Mouse (Mus musculus): Measurements from ENCODE around the gene Elof1. TPM values are rescaled to one million over a fixed set of nuclear protein-coding genes. Genes with fewer than 3 reads are reported as not detected.

Gene Elof1
- total and polyA plus RNA-seq, 3 experiments, result 66.7 to 98.4 (median 88.3) TPM

DNA sequence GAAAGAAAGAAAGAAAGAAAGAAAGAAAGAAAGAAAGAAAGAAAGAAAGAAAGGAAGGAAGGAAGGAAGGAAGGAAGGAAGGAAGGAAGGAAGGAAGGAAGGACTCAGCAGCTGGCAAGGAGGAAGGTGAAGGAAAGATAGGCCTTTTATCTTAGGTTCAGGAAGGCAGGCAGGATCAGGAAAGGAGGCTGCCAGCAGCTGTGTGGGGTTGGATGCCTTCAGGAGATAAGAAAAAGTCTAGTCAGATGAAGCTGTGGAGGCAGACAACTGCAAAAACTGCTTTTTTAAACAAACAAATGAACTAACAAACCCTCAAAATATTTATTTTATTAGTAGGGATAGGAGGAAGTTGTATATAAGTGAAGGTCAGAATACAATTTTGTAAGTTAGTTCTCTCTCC is 4.6 kb upstream of the Elof1 start:
- 0 out of 2 replicates have a peak, but pooled peaks cover 2% of the 10 kb centered on the region for H3K9me3 ChIP-seq (replicated peaks)
- no peak overlapping the region; the same call in 1 of the 2 replicates for H3K4me3 ChIP-seq (ENCODE audit: low read depth, low read length)
- peaks cover 7% of the 10 kb centered on the region for H3K36me3 ChIP-seq (replicated peaks)
- ATAC-seq (ENCODE audit: extremely low read depth, insufficient number of reproducible peaks, low FRiP score, poor library complexity, severe bottlenecking) (peak; percentile 62), DNase-seq (ENCODE audit: low spot score) (no peak)
- TF ChIP-seq CTCF (IDR thresholded peaks at IDR 0.05; ENCODE audit: low read depth, low read length) (no peak), TAL1 (conservative IDR thresholded peaks at IDR 0.05; ENCODE audit: low read depth, low read length) (peak; percentile 64)
- H3K4me1 ChIP-seq (ENCODE audit: insufficient read depth, low read depth, low read length), result peaks cover 74% of the 10 kb centered on the region
- H3K27me3 ChIP-seq (ENCODE audit: insufficient read depth, low read length), result no peaks in the 10 kb centered on the region

DNA sequence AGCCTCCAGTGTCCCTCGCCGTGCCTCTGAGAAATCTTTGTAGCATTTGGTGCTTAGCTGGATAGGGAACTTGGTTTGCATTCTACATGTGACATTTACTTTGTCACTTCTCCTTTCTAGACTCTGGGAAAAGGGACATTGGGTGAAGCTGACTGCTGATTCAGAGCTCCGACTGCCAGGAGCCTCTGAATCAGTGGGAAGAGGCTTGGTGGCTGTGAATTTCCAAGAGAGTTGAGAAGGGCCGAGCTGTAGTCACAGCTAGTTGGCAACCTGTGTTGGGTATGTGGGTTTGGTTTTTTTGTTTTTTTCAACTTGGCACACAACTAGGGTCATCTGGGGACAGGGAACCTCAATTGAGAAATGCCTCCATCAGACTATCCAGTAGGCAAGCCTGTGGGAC is 2.6 kb upstream of the Elof1 start:
- TF ChIP-seq TAL1 (conservative IDR thresholded peaks at IDR 0.05; ENCODE audit: low read depth, low read length), result no peak
- H3K9me3 ChIP-seq (replicated peaks), result 0 out of 2 replicates have a peak, but pooled peaks cover 2% of the 10 kb centered on the region
- H3K36me3 ChIP-seq (replicated peaks), result peaks cover 10% of the 10 kb centered on the region
- H3K4me3 ChIP-seq (ENCODE audit: low read depth, low read length), result no peak overlapping the region
- DNase-seq (ENCODE audit: low spot score), result no peak
- no peak for ATAC-seq (ENCODE audit: extremely low read depth, insufficient number of reproducible peaks, low FRiP score, poor library complexity, severe bottlenecking)
- peaks cover 81% of the 10 kb centered on the region for H3K4me1 ChIP-seq (ENCODE audit: insufficient read depth, low read depth, low read length)
- no peaks in the 10 kb centered on the region for H3K27me3 ChIP-seq (ENCODE audit: insufficient read depth, low read length)

- no peaks in the 10 kb centered on the region for H3K27me3 ChIP-seq (ENCODE audit: insufficient read depth, low read length)
- no peak for DNase-seq (ENCODE audit: low spot score)
- H3K4me3 ChIP-seq (ENCODE audit: low read depth, low read length), result peak overlapping the region; percentile 87; the same call in 1 of the 2 replicates
- H3K36me3 ChIP-seq (replicated peaks), result peaks cover 26% of the 10 kb centered on the region
- 0 out of 2 replicates have a peak, but pooled peaks cover 2% of the 10 kb centered on the region for H3K9me3 ChIP-seq (replicated peaks)
- no peak for TF ChIP-seq GATA2 (IDR thresholded peaks at IDR 0.05; ENCODE audit: borderline replicate concordance, low read depth, low read length)
- TF ChIP-seq GATA1 (IDR thresholded peaks at IDR 0.05; ENCODE audit: borderline replicate concordance, low read length), result no peak
- no peak for TF ChIP-seq CTCF (IDR thresholded peaks at IDR 0.05; ENCODE audit: low read depth, low read length)
- TF ChIP-seq TAL1 (conservative IDR thresholded peaks at IDR 0.05; ENCODE audit: low read depth, low read length), result no peak
- TF ChIP-seq POLR2AphosphoS5 (IDR thresholded peaks at IDR 0.05; ENCODE audit: insufficient replicate concordance, low read depth, low read length), result no peak
- H3K4me1 ChIP-seq (ENCODE audit: insufficient read depth, low read depth, low read length), result peaks cover 78% of the 10 kb centered on the region
- ATAC-seq (ENCODE audit: extremely low read depth, insufficient number of reproducible peaks, low FRiP score, poor library complexity, severe bottlenecking), result no peak
These were observed 933 bp upstream of the Elof1 start for GRCm38 (mm10) chr9:22117754-22118456.

- TF ChIP-seq CTCF (IDR thresholded peaks at IDR 0.05; ENCODE audit: low read depth, low read length) (no peak), GATA1 (IDR thresholded peaks at IDR 0.05; ENCODE audit: borderline replicate concordance, low read length) (no peak), TAL1 (conservative IDR thresholded peaks at IDR 0.05; ENCODE audit: low read depth, low read length) (no peak), GATA2 (IDR thresholded peaks at IDR 0.05; ENCODE audit: borderline replicate concordance, low read depth, low read length) (no peak), POLR2AphosphoS5 (IDR thresholded peaks at IDR 0.05; ENCODE audit: insufficient replicate concordance, low read depth, low read length) (no peak)
- H3K4me3 ChIP-seq (ENCODE audit: low read depth, low read length), result peak overlapping the region; percentile 87
- DNase-seq (ENCODE audit: low spot score) (no peak), ATAC-seq (ENCODE audit: extremely low read depth, insufficient number of reproducible peaks, low FRiP score, poor library complexity, severe bottlenecking) (no peak)
- peaks cover 45% of the 10 kb centered on the region for H3K36me3 ChIP-seq (replicated peaks)
- H3K27me3 ChIP-seq (ENCODE audit: insufficient read depth, low read length), result no peaks in the 10 kb centered on the region
- 0 out of 2 replicates have a peak, but pooled peaks cover 2% of the 10 kb centered on the region for H3K9me3 ChIP-seq (replicated peaks)
- peaks cover 61% of the 10 kb centered on the region for H3K4me1 ChIP-seq (ENCODE audit: insufficient read depth, low read depth, low read length)
These were observed 886 bp downstream of the Elof1 start for GRCm38 (mm10) chr9:22116086-22116485.

DNA sequence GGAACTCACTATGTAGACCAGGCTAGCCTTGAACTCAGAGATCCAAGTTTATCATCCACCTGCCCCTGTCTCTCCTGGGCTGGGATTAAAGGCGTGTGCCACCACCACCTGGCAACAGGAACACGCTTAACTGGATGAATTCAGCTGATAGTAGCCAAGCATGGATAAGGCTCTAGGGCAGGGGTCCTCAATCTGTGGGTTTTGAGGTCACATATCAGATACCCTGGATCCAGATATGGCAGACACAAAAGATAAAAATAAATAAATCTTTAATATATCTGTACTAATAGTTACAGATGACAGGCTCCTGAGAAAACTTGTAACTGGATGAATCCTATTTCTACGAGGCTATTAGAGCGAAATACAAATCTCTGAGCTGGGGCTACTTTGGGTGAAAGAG is 1.3 kb downstream of the Elof1 start:
- TF ChIP-seq GATA1 (IDR thresholded peaks at IDR 0.05; ENCODE audit: borderline replicate concordance, low read length), result no peak
- TF ChIP-seq POLR2AphosphoS5 (IDR thresholded peaks at IDR 0.05; ENCODE audit: insufficient replicate concordance, low read depth, low read length), result no peak
- no peak for TF ChIP-seq GATA2 (IDR thresholded peaks at IDR 0.05; ENCODE audit: borderline replicate concordance, low read depth, low read length)
- TF ChIP-seq TAL1 (conservative IDR thresholded peaks at IDR 0.05; ENCODE audit: low read depth, low read length), result no peak
- no peak for TF ChIP-seq CTCF (IDR thresholded peaks at IDR 0.05; ENCODE audit: low read depth, low read length)
- no peak for DNase-seq (ENCODE audit: low spot score)
- Histone ChIP-seq H3K27me3 (ENCODE audit: insufficient read depth, low read length) (no peaks in the 10 kb centered on the region), H3K36me3 (replicated peaks) (peaks cover 49% of the 10 kb centered on the region), H3K4me1 (ENCODE audit: insufficient read depth, low read depth, low read length) (peaks cover 56% of the 10 kb centered on the region), H3K9me3 (replicated peaks) (0 out of 2 replicates have a peak, but pooled peaks cover 2% of the 10 kb centered on the region), H3K4me3 (ENCODE audit: low read depth, low read length) (no peak overlapping the region; the same call in 1 of the 2 replicates)
- no peak for ATAC-seq (ENCODE audit: extremely low read depth, insufficient number of reproducible peaks, low FRiP score, poor library complexity, severe bottlenecking)

DNA sequence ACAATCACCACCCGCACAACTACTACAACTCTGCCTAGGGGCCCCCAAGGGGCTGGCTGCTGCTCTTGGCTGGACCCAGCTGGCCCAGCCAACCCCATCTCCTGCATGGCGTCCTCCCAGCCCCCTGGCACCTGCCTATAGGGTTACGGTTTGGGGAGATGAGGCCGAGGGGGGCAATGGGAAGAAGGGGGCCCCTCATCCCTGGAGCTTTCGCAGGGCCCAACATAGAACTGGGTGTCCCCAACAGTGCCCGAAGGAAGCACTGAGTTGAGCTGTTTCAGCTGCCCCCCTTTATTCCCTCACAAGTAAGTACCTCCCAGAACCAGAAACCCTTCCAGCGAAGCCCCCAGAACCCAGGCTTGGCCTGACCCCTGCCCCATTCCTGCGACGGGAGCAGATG is 8.8 kb downstream of the Elof1 start:
- ATAC-seq (ENCODE audit: extremely low read depth, insufficient number of reproducible peaks, low FRiP score, poor library complexity, severe bottlenecking) (no peak), DNase-seq (ENCODE audit: low spot score) (no peak)
- no peaks in the 10 kb centered on the region for H3K9me3 ChIP-seq (replicated peaks)
- TF ChIP-seq GATA2 (IDR thresholded peaks at IDR 0.05; ENCODE audit: borderline replicate concordance, low read depth, low read length) (no peak), POLR2AphosphoS5 (IDR thresholded peaks at IDR 0.05; ENCODE audit: insufficient replicate concordance, low read depth, low read length) (no peak), TAL1 (conservative IDR thresholded peaks at IDR 0.05; ENCODE audit: low read depth, low read length) (no peak), CTCF (IDR thresholded peaks at IDR 0.05; ENCODE audit: low read depth, low read length) (no peak), GATA1 (IDR thresholded peaks at IDR 0.05; ENCODE audit: borderline replicate concordance, low read length) (no peak)
- no peak overlapping the region for H3K4me3 ChIP-seq (ENCODE audit: low read depth, low read length)
- H3K36me3 ChIP-seq (replicated peaks), result peaks cover 56% of the 10 kb centered on the region
- peaks cover under 1% of the 10 kb centered on the region; the same call in 1 of the 2 replicates for H3K4me1 ChIP-seq (ENCODE audit: insufficient read depth, low read depth, low read length)
- H3K27me3 ChIP-seq (ENCODE audit: insufficient read depth, low read length), result peaks cover 6% of the 10 kb centered on the region; the same call in 1 of the 2 replicates

Data from G1E (cell line).